Mouse (Mus musculus) spleen, adult 2 months (tissue): Measurements from ENCODE around the gene Itpk1.

Experiments
- CTCF ChIP-seq: fragments of 200-500 bp; IDR thresholded peaks from 2 replicates; pipeline ENCODE4 v1.5.1; 2011; ENCODE audit warnings: mild to moderate bottlenecking, inconsistent platforms; ENCODE audit not compliant: insufficient read depth, insufficient read length, insufficient replicate concordance; ENCODE audit errors: extremely low read depth
- POLR2A ChIP-seq: fragments of 200-500 bp; IDR thresholded peaks from 2 replicates; pipeline ENCODE4 v1.6.1; 2011; ENCODE audit warnings: low read depth, low read length, inconsistent platforms

DNA sequence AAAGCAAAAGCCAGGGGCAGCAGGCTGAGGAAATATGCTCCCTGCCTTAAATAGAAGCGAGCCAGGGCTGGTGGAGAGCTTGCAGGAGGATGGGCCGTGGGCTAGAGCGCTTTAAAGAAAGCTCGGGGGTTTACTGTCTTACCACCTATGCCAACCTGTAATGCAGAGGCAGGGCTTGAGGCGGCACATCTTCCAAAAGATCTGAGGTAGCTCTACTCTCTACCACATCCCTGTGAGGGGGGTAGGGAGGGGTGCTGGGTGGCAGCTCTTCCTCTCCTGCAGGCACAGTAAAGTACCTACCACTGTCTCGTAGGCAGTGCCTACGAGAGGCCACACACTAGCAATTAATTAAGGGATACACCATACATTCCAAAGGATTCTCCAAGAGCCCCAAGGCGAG, 52.9 kb downstream of the Itpk1 start:
- TF ChIP-seq CTCF (no peak), POLR2A (no peak)
